Mouse (Mus musculus) liver, embryonic 15.5 days (tissue): ENCODE data around the gene Prr36. TPM values are rescaled to one million over a fixed set of nuclear protein-coding genes. Genes with fewer than 3 reads are reported as not detected.

Experiments
- ATAC-seq: fragments of 200-750 bp; cut with Nextera tagmentation; 2 replicates; pipeline ENCODE4 v1.8.0; 2017; ENCODE audit warnings: moderate number of reproducible peaks, mild to moderate bottlenecking, moderate library complexity; ENCODE audit not compliant: insufficient read depth
- H3K27ac ChIP-seq: fragments of 300-500 bp; sonication (generic); replicated peaks from 2 replicates; pipeline ENCODE4 v1.5.1; 2015; ENCODE audit warnings: mild to moderate bottlenecking, inconsistent platforms
- H3K27me3 ChIP-seq: fragments of 300-500 bp; sonication (generic); 2 replicates; pipeline ENCODE4 v1.6.1; 2015; ENCODE audit warnings: mild to moderate bottlenecking, inconsistent platforms
- H3K36me3 ChIP-seq: fragments of 300-500 bp; sonication (generic); replicated peaks from 2 replicates; pipeline ENCODE4 v1.6.1; 2015; ENCODE audit warnings: moderate library complexity, mild to moderate bottlenecking, inconsistent platforms
- H3K4me1 ChIP-seq: fragments of 300-500 bp; sonication (generic); replicated peaks from 2 replicates; pipeline ENCODE4 v1.6.1; 2015; ENCODE audit warnings: inconsistent platforms
- H3K4me2 ChIP-seq: fragments of 300-500 bp; sonication (generic); 2 replicates; pipeline ENCODE4 v1.6.1; 2015; ENCODE audit warnings: moderate library complexity, mild to moderate bottlenecking, inconsistent platforms
- H3K4me3 ChIP-seq: fragments of 300-500 bp; sonication (generic); replicated peaks from 2 replicates; pipeline ENCODE4 v1.5.1; 2015; ENCODE audit warnings: mild to moderate bottlenecking, inconsistent platforms
- H3K9ac ChIP-seq: fragments of 300-500 bp; sonication (generic); 2 replicates; pipeline ENCODE4 v1.6.1; 2015; ENCODE audit warnings: moderate library complexity, mild to moderate bottlenecking, inconsistent platforms
- H3K9me3 ChIP-seq: fragments of 300-500 bp; sonication (generic); replicated peaks from 2 replicates; pipeline ENCODE4 v1.6.1; 2016; ENCODE audit warnings: inconsistent platforms
- WGBS: fragments of 180-500 bp; shearing (Covaris S2); methylation state at CpG from one replicate; pipeline ENCODE4 v1.1.7; 2015; ENCODE audit warnings: mixed read lengths; ENCODE audit not compliant: insufficient replicate concordance; 5-methylcytosine and 5-hydroxymethylcytosine counted together
- polyA plus RNA-seq: library from polyadenylated mRNA; unstranded; fragments of >200 nt; fragmentation: Nextera tagmentation; extraction: Ambion mirVana; gene quantifications from 2 replicates; pipeline ENCODE4 v1.2.1, GENCODE M21; 2015

Gene Prr36
- polyA plus RNA-seq, 1 experiment from 2014 or later = 0.37 TPM

- whole genome bisulfite sequencing = 13% methylated on average over 18 of the region's 18 CpGs
- peak overlapping the region; percentile 46 for H3K4me2 ChIP-seq
- H3K36me3 ChIP-seq = 0 out of 2 replicates have a peak, but pooled peaks cover 3% of the 10 kb centered on the region
- 0 out of 2 replicates have a peak, but pooled peaks cover 3% of the 10 kb centered on the region for H3K27me3 ChIP-seq
- H3K27ac ChIP-seq = no peak overlapping the region
- no peaks in the 10 kb centered on the region for H3K9me3 ChIP-seq
- 0 out of 2 replicates have a peak overlapping the region, but pooled peaks have one; percentile 8 for H3K4me3 ChIP-seq
- H3K4me1 ChIP-seq = peaks cover 37% of the 10 kb centered on the region
- ATAC-seq = peak; percentile 16; the same call in 1 of the 2 replicates
- no peak overlapping the region for H3K9ac ChIP-seq
Measured at GRCm38 (mm10) chr8:4192807-4193587, 24.3 kb downstream of the Prr36 start.

DNA sequence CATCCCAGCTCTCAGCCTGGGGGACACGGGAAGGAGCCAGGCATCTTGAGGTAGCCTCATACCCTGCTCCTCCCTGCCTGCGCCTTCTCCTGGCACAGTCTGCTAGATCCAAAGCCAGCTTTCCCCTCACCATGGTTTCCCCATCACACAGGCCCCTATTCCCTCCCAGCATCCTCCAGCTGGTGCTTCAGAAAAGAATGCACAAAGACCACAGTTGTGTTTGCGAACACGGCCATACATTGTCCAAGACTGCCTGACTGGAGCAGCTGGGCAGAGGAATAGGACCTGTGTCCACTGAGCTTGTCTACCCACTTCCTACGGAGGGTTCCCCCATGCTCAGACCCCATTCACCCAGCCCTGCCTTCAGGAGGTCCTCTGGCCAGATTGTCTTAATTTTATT lies 25.0 kb downstream of the Prr36 start:
- Histone ChIP-seq H3K9me3 (no peaks in the 10 kb centered on the region), H3K27ac (no peak overlapping the region), H3K9ac (no peak overlapping the region), H3K4me1 (peaks cover 43% of the 10 kb centered on the region), H3K4me2 (no peak overlapping the region), H3K36me3 (0 out of 2 replicates have a peak, but pooled peaks cover 3% of the 10 kb centered on the region), H3K27me3 (0 out of 2 replicates have a peak, but pooled peaks cover 3% of the 10 kb centered on the region), H3K4me3 (no peak overlapping the region)
- ATAC-seq = no peak
- WGBS = 66% methylated on average over 5 of the region's 5 CpGs

DNA sequence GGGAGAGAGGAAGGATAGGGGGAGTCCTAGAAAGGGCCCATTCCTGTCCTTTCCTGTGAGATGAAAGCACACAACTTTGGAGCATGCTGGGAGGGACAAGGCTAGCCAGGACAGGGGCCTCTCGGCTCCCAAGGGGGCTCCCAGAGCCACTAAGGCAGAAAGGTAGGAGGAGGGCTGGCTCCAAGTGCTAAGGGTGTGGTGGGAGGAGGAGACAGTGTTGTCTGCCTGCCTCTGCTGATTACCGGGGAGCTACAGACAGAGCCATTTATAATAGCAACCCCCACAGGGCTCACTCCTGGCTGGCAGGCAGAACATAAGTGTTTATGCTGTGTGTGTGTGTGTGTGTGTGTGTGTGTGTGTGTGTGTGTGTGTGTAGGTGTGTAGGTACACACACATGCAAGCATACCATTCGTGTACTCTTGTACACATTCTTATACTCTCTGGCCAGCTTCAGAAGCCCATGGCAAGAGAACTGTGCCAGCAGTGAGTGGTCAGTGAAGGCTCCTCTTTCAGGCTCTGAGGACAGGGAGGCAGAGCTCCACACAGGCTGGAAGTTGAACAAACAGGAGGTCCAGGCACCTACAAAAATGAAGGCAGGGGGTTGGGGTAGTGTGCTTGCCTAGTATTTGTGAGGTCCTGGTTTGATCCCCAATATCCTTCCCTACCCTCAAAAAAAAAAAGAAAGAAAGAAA lies 28.1 kb downstream of the Prr36 start:
- Histone ChIP-seq H3K9me3 (no peaks in the 10 kb centered on the region), H3K9ac (peak overlapping the region; percentile 26; the same call in 1 of the 2 replicates), H3K27me3 (no peaks in the 10 kb centered on the region), H3K27ac (peak overlapping the region; percentile 77), H3K4me2 (peak overlapping the region; percentile 56), H3K4me1 (peaks cover 53% of the 10 kb centered on the region), H3K4me3 (0 out of 2 replicates have a peak overlapping the region, but pooled peaks have one; percentile 1), H3K36me3 (0 out of 2 replicates have a peak, but pooled peaks cover 3% of the 10 kb centered on the region)
- WGBS = 17% methylated on average over 3 of the region's 3 CpGs
- ATAC-seq = peak; percentile 95

DNA sequence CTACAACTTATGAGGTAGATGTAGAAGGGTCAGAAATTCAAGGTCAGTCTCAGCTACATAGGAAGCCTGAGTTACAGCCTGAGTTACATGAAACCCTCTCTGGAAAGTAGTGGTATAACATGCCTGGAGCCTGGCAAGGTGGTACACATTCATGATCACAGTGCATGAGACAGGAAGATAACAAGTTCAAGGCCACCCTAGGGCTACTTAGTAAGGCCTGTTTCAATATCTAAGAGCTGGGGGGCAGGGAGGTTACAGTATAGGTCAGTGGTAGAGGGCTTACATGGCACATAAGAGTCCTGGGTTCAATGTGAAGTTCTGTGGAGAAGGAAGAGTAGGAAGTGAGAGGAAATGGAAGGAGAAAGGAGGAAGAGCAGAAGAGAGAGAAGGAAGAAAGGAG lies 28.7 kb downstream of the Prr36 start:
- H3K4me3 ChIP-seq = no peak overlapping the region
- no peaks in the 10 kb centered on the region for H3K27me3 ChIP-seq
- H3K4me2 ChIP-seq = peak overlapping the region; percentile 56
- H3K27ac ChIP-seq = peak overlapping the region; percentile 77
- H3K9ac ChIP-seq = peak overlapping the region; percentile 26; the same call in 1 of the 2 replicates
- peak; percentile 69 for ATAC-seq
- no peaks in the 10 kb centered on the region for H3K9me3 ChIP-seq
- 0 out of 2 replicates have a peak, but pooled peaks cover 3% of the 10 kb centered on the region for H3K36me3 ChIP-seq
- peaks cover 50% of the 10 kb centered on the region for H3K4me1 ChIP-seq

- H3K4me3 ChIP-seq = no peak overlapping the region
- peak overlapping the region; percentile 53; the same call in 1 of the 2 replicates for H3K27ac ChIP-seq
- WGBS = 85% methylated on average over 2 of the region's 2 CpGs
- peak; percentile 36 for ATAC-seq
- no peaks in the 10 kb centered on the region for H3K9me3 ChIP-seq
- H3K36me3 ChIP-seq = 0 out of 2 replicates have a peak, but pooled peaks cover 3% of the 10 kb centered on the region
- H3K4me1 ChIP-seq = peaks cover 40% of the 10 kb centered on the region
- no peak overlapping the region for H3K9ac ChIP-seq
- H3K4me2 ChIP-seq = no peak overlapping the region
- H3K27me3 ChIP-seq = no peaks in the 10 kb centered on the region
Measured at GRCm38 (mm10) chr8:4186151-4186550, 31.1 kb downstream of the Prr36 start.

DNA sequence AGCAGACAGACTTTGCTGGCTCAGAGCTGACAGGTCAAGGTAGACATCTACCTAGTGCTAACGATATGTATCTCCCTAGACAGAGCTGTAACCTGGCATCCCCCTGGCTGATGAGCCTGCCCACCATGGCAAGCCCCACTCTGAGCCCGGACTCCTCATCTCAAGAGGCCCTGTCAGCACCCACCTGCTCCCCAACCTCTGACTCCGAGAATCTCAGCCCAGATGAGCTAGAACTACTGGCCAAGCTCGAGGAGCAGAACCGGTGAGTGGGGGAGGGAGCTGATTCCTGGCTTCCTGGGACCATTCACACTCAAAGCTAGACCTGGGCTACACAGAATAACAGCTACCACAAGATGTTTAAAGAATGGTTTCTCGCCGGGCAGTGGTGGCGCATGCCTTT lies 33.9 kb downstream of the Prr36 start:
- no peaks in the 10 kb centered on the region for H3K27me3 ChIP-seq
- 0 out of 2 replicates have a peak, but pooled peaks cover 2% of the 10 kb centered on the region for H3K36me3 ChIP-seq
- peaks cover 20% of the 10 kb centered on the region for H3K4me1 ChIP-seq
- H3K9me3 ChIP-seq = no peaks in the 10 kb centered on the region
- H3K9ac ChIP-seq = no peak overlapping the region
- 69% methylated on average over 8 of the region's 8 CpGs for WGBS
- ATAC-seq = no peak
- H3K4me3 ChIP-seq = no peak overlapping the region
- no peak overlapping the region for H3K27ac ChIP-seq
- no peak overlapping the region for H3K4me2 ChIP-seq

- Histone ChIP-seq H3K4me2 (no peak overlapping the region), H3K27ac (no peak overlapping the region)
- WGBS = 64% methylated on average over 2 of the region's 2 CpGs
Measured at GRCm38 (mm10) chr8:4174018-4174417, 43.2 kb downstream of the Prr36 start.

GRCm38 (mm10) chr8:4172486-4172885 lies 44.8 kb downstream of the Prr36 start:
- 60% methylated on average over 3 of the region's 3 CpGs for WGBS
- Histone ChIP-seq H3K27ac (no peak overlapping the region), H3K9me3 (no peaks in the 10 kb centered on the region), H3K4me2 (no peak overlapping the region), H3K4me3 (no peak overlapping the region), H3K36me3 (no peaks in the 10 kb centered on the region), H3K4me1 (peaks cover 11% of the 10 kb centered on the region; the same call in 1 of the 2 replicates), H3K9ac (no peak overlapping the region), H3K27me3 (no peaks in the 10 kb centered on the region)
- no peak for ATAC-seq

More at GRCm38 (mm10) chr8:4174018-4174417, 43.2 kb downstream of the Prr36 start:
- no peak for ATAC-seq
- Histone ChIP-seq H3K4me1 (peaks cover 11% of the 10 kb centered on the region; the same call in 1 of the 2 replicates), H3K4me3 (no peak overlapping the region), H3K9ac (no peak overlapping the region), H3K27me3 (no peaks in the 10 kb centered on the region), H3K9me3 (no peaks in the 10 kb centered on the region), H3K36me3 (no peaks in the 10 kb centered on the region)

- 89% methylated on average over 1 of the region's 1 CpGs for WGBS
- no peak overlapping the region for H3K4me2 ChIP-seq
- peaks cover 31% of the 10 kb centered on the region for H3K4me1 ChIP-seq
- H3K9ac ChIP-seq = no peak overlapping the region
- H3K27ac ChIP-seq = no peak overlapping the region
- no peak overlapping the region for H3K4me3 ChIP-seq
- no peak for ATAC-seq
- H3K27me3 ChIP-seq = no peaks in the 10 kb centered on the region
- no peaks in the 10 kb centered on the region for H3K36me3 ChIP-seq
- no peaks in the 10 kb centered on the region for H3K9me3 ChIP-seq
Measured at GRCm38 (mm10) chr8:4167918-4168317, 49.3 kb downstream of the Prr36 start.

DNA sequence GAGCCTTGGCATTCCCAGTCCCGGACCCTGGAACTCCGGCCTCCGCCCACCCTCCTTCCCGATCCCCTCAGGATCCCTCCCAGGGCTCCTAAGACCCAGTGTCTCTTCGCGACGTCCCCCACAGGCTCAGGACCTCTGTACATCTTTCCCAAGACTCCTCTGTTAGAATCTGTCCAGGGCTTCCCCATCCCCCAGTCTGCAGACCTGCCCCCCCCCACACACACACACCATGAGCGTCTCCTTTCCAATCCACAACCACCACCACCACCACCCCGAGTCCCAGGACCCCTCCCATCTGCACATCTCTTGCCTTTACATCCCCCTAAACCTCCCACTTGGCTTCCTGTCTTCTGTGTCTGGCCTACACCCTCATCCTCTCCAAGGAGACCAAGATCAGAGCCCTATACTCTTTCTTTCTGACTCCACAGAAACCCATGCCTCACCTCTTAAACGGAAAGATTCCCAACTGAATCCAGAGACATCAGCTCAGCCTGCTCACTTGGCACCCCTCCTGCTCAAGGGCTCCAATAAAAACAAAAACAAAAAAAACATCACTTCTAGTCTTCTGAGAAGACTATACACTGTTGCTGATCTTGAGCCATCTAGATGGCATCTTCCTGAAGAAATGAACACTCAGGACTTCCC lies 50.3 kb downstream of the Prr36 start:
- Histone ChIP-seq H3K9me3 (no peaks in the 10 kb centered on the region), H3K36me3 (no peaks in the 10 kb centered on the region), H3K4me2 (peak overlapping the region; percentile 97), H3K4me3 (peak overlapping the region; percentile 81), H3K4me1 (peaks cover 31% of the 10 kb centered on the region), H3K9ac (peak overlapping the region; percentile 75), H3K27ac (peak overlapping the region; percentile 45; the same call in 1 of the 2 replicates), H3K27me3 (no peaks in the 10 kb centered on the region)
- 20% methylated on average over 10 of the region's 10 CpGs for WGBS
- no peak for ATAC-seq
